8 mouse cellular contexts compared by ENCODE assay signal in the genomic region with DNA sequence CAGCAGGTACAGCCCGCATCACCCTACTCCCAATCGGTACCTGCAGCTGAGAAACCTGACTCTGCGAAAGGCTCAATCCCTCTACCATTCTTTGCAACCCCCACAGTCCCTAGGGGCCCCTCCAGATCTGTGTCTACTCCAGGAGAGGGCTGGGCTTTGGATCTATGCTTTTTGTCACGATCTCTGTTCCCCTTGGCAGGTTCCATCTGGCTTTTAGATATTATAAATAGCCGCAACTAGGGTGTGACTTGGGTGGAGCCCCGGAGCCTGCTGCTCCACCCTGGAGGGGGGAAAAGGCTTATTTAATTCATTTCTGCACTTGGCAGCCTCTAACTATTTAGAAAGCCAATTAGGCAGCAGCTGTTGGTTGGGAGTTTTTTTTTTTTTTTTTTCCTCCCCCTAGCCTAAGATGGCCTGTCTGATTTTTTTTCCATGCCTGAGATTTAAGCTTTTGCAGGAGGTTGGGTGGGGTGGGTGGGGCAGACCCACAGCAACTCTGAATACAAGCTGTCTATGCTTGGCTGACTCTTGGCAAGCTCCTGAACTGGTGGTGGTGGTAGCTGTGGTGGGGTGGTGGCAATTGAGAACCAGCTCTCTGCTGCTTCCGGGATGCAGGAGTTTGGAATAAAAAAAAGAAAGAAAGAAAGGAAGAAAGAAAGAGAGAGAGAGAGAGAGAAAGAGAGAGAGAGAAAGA.
DNase-seq lines count a peak whose midpoint lies in the region; ATAC-seq lines count a peak whose summit lies in the region.

No protein-coding gene starts in this region.

- H3K27ac ChIP-seq in intestine, embryonic 14.5 days (ENCODE audit: low read depth): peak overlapping the region; percentile 47
- H3K27ac ChIP-seq in stomach, embryonic 16.5 days (ENCODE audit: low read length): peak overlapping the region; percentile 95

- peaks cover 21% of the 10 kb centered on the region for H3K4me1 ChIP-seq in intestine, embryonic 14.5 days (replicated peaks; ENCODE audit: control insufficient read depth, insufficient read depth, low read length)
- peaks cover 47% of the 10 kb centered on the region for H3K4me1 ChIP-seq in stomach, embryonic 16.5 days (ENCODE audit: control insufficient read depth, insufficient read depth, low read length)

- 0 out of 2 replicates have a peak overlapping the region, but pooled peaks have one; percentile 9 for H3K4me2 ChIP-seq in intestine, embryonic 14.5 days (ENCODE audit: low read length)
- H3K4me2 ChIP-seq in stomach, embryonic 16.5 days (ENCODE audit: low read depth, low read length): peak overlapping the region; percentile 30

- peak; percentile 66 for DNase-seq in adrenal gland, postnatal 10 days
- DNase-seq in adrenal gland, adult 8-10 months: no peak
- peak; percentile 88 for DNase-seq in MN1 (ENCODE audit: low spot score)
- DNase-seq in gastrocnemius, adult 8-10 months (ENCODE audit: low spot score in 2 of 2): peak; percentile 39 to 57
- DNase-seq in intestine, embryonic 14.5 days (ENCODE audit: low spot score): peak; percentile 68
- peak; percentile 65 for DNase-seq in lung, postnatal 10 days
- DNase-seq in right cerebral cortex, adult 18-20 months: no peak

- H3K4me3 ChIP-seq in intestine, embryonic 14.5 days (ENCODE audit: low read depth, low read length): no peak overlapping the region
- H3K4me3 ChIP-seq in stomach, embryonic 16.5 days (replicated peaks; ENCODE audit: low read length): no peak overlapping the region

- ATAC-seq in intestine, embryonic 14.5 days (replicated peaks; ENCODE audit: low FRiP score, low TSS enrichment, low read depth): peak; percentile 65
- peak; percentile 87 for ATAC-seq in stomach, embryonic 16.5 days (ENCODE audit: insufficient read depth, low FRiP score)

- no peaks in the 10 kb centered on the region for H3K9me3 ChIP-seq in intestine, embryonic 14.5 days (ENCODE audit: control insufficient read depth, low read length)
- H3K9me3 ChIP-seq in stomach, embryonic 16.5 days (replicated peaks; ENCODE audit: control insufficient read depth, low read length): no peaks in the 10 kb centered on the region

- no peaks in the 10 kb centered on the region for H3K36me3 ChIP-seq in intestine, embryonic 14.5 days (ENCODE audit: control insufficient read depth, insufficient read depth, low read length)
- H3K36me3 ChIP-seq in stomach, embryonic 16.5 days (ENCODE audit: control insufficient read depth, insufficient read depth, low read length): no peaks in the 10 kb centered on the region

- no peak overlapping the region for H3K9ac ChIP-seq in intestine, embryonic 14.5 days (ENCODE audit: low read length)
- peak overlapping the region; percentile 47; the same call in 1 of the 2 replicates for H3K9ac ChIP-seq in stomach, embryonic 16.5 days (ENCODE audit: low read length)

- 34% methylated on average over 7 of the region's 7 CpGs for WGBS in intestine, embryonic 14.5 days
- WGBS in stomach, embryonic 16.5 days: 36% methylated on average over 7 of the region's 7 CpGs

- H3K27me3 ChIP-seq in intestine, embryonic 14.5 days (replicated peaks; ENCODE audit: control insufficient read depth, insufficient read depth, low read length): no peaks in the 10 kb centered on the region
- no peaks in the 10 kb centered on the region for H3K27me3 ChIP-seq in stomach, embryonic 16.5 days (ENCODE audit: control insufficient read depth, insufficient read depth, low read length)

Comparison
In these comparisons a context has a peak if more than half of its experiments do, and no peak if none do; other contexts are left out.
1. DNase-seq: peak in adrenal gland, postnatal 10 days (single experiment), MN1 (single experiment), gastrocnemius, adult 8-10 months (2 of 2), intestine, embryonic 14.5 days (single experiment) and lung, postnatal 10 days (single experiment); none in adrenal gland, adult 8-10 months (single experiment) and right cerebral cortex, adult 18-20 months (single experiment).